Mouse (Mus musculus) cerebellum, adult 18-20 months (tissue): ENCODE results near the gene Fntb.

Experiments used
- DNase-seq, 2 experiments: peaks; one replicate each; pipeline ENCODE4 v3.0.0; 2021

Gene Fntb

DNA sequence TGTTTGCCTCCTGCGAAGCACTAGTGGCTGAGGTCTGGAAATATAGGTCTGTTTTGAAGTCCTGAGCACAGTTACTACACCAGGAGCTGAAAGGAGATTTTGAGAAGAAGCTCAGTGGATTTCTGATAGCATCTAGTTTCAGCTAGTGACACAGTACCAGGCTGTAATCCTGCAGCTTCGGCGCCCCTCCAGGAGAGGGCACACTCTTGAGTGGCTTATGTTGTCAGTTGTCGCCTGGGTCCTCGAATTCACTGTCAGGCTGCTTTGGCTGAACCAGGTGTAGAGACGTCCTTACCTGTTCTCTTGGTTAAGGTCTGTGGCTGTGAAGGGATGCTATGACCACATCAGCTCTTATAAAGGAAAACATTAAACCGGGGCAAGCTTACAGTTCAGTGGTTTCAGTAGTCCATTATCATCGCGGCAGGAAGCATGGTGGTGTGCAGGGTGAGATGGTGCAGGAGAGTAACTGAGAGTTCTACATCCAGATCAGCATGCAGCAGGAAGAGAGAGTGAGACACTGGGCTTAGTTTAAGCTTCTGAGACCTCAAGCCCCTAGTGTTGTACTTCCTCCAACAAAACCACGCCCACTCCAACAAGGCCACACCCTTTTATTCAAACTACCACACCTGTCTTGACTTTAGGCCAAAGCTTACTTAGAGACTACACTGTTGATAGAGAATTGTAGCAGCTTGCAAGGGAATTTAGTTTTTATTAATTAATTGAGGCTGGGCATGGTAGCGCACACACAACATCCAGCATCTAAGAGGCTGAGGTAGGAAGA, 124.2 kb downstream of the Fntb start:
- no peak for DNase-seq

DNA sequence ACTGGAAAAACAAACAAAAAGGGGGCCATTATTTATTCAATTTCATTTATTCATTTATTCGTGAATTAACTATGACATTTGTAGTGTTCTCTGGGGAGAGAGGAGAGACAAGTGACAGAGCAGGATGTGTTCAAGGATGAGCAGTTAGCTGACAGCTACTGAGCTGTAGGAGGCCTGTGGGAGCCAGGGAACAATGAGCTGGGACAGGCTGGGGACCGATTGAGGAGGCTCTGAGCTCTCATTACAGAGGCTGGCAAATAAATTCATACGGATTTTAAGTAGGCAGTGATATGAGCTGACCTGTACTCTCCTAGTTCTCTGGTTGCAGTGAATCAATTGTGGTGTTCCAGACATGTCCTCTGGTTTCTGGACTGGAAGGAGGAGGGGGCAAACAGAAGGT, 125.8 kb downstream of the Fntb start:
- DNase-seq: no peak

DNA sequence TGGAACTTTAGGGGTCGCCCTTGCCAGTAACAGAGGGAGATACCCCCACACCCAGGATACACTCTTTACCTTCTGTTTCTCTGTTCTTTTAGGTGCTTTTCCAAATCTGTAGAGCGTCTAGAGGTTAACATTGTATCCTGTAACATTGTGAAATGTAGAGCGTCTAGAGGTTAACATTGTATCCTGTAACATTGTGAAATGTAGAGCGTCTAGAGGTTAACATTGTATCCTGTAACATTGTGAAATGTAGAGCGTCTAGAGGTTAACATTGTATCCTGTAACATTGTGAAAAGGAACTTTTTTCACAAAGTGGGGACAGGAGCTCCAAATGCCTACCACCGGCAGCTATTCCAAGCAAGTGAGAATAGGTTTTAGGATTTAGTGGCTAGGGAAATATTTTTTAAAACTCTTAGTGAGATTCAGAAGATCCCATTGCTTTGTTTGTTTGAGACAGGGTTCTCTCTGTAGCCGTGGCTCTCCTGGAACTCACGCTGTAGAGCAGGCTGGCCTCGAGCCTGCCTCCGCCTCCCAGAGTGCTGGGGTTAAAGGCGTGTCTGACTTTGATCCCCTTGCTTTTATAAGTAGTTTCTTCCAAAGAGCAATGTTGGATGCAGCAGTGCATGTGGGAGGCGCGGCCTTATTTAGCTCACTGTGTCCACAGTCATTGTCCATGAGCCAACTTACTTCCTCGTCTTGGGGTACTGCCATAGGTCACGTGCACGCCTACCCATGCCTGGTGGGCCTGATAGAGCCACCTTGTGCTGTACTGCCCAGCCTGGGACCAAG, 127.7 kb downstream of the Fntb start:
- no peak for DNase-seq

DNA sequence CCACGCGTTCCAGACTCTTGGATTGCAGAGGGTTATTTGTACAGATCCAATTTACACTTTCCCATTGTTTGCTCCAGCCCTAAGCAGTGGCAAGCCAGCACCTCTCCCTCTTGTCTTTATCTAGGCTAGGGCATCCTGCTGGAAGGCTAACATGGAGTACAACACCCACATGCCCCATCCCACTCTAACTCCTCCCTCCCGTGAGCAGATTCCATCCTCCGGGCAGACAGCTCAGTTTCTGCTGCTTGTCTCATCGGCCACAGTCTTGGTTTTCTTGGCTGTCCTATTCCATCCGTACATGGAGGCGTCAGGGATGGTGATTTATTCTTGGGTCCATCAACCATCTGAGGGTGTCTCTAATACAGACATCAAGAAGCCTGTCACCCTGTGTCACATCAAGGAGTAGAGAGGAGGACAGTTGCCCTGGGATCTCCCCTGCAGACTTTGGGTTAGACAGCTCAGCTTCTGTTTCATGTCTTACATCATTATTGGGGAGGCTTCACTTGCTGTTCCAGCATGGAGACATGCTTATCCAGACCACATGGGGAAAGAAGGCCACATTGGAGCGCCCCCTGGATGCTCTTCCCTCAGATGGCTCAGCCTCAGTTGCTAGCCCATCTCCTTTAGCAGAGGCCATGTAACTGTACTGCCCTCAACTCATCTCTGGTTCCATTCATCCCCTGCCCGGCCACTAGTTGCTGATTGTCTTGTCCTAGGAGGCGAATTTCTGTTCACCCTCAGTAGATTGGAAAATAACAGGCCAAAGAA, 129.6 kb downstream of the Fntb start:
- no peak for DNase-seq

DNA sequence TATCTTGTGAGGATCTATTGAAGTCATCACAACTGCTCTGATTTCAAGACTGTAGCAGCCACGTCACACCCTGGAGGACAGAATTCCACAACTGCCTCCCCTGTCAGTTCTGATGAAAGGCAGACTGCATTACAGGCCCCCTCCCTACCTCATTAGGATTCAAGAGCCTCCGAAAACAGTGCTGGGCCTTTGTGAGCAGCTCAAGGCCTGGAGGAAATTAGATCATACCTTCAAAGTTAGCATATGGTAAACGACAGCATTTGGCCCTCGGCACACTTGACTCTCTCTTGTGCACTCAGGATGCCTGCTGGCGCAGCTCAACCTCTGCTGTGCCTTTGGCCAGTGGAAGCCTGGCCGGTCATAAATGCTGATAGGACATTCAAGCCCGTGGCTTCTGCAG, 130.4 kb downstream of the Fntb start:
- DNase-seq: peak; percentile 72 to 83

DNA sequence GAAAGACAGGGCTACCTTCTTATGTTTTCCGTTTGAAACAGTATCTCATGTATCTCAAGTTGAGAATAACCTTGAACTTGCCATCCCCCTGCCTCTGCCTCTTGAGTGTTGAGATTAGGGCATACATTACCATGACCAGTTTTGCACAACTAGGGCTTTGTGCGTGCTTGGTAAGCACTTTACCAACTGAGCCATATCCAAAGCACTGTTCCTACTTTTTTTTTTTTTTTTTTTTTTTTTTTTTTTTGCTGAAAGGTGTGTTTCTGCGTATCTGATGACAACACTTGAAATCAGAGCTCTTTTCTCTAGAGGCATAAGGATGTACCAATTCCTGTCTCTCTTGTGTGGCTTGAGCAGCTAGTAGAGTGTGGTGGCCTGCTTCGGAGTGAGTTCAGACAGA, 131.2 kb downstream of the Fntb start:
- DNase-seq: no peak

DNA sequence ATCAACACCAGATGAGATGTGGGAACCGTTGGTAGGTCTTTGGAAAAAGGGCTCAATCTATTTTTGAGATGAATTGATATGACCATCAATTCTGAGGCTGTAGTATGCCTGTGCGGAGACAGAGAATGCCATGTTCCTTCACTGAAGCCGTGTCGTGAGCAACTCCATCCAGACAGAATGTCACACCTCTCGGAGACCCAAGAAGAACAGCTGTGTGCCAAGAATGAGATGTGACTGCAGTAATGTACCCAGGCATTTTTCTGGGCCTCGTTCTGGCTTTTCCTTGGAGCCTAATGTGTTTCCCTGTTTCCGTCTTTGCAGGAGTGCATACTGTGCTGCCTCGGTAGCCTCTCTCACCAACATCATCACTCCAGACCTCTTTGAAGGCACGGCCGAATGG, 131.6 kb downstream of the Fntb start:
- DNase-seq: no peak

DNA sequence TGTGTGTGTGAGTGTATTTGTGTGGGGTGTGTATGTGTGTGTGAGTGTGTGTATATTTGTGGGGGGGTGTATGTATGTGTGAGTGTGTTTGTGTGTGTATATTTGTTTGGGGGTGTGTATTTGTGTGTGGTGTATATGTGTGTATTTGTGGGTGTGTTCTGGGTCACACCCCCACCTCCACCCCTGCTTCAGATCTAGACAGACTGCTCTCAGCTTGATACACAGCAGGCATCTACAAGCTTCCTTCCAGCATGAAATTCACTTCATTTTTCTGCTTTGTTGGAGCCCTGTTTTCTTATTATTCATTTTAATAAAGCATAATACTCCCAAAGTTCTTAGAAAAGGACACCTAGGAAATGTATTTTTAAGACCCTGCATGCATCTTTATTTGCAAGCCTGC, 132.8 kb downstream of the Fntb start:
- DNase-seq: peak; percentile 54 to 62

DNA sequence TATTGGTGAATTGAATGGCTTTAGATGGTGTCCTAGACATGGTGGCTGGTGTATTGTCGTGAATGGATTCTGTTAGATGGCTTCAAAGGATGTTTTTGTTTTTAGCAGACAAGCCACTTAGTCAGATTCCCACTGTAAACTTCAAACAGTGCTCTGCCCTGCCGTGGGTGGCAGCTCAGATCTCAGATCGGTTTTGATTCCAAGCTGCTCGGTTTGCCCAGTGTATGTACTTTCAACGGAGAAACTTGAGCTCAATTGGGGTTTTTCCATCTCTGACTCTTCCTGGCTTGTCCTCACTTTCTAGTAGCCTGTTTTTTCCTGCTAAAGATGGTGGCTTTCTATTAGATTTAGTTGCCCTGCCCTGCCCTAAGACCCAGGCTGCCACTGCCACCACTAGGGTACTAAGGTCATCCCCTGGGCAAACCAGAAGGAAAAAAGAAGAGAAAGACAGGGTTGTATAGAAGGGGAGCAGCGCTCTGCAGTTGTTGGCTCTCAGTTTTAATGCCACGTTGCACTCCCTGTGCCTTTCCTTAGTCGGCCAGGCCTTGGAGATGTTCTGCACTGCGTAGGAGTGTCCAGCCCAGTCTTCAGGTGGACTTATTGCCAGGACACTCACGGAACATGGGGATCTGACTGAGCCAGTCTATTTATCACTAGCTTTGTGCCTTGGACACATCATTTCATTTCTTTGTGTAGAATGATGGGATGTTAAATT, 134.0 kb downstream of the Fntb start:
- DNase-seq: no peak

DNA sequence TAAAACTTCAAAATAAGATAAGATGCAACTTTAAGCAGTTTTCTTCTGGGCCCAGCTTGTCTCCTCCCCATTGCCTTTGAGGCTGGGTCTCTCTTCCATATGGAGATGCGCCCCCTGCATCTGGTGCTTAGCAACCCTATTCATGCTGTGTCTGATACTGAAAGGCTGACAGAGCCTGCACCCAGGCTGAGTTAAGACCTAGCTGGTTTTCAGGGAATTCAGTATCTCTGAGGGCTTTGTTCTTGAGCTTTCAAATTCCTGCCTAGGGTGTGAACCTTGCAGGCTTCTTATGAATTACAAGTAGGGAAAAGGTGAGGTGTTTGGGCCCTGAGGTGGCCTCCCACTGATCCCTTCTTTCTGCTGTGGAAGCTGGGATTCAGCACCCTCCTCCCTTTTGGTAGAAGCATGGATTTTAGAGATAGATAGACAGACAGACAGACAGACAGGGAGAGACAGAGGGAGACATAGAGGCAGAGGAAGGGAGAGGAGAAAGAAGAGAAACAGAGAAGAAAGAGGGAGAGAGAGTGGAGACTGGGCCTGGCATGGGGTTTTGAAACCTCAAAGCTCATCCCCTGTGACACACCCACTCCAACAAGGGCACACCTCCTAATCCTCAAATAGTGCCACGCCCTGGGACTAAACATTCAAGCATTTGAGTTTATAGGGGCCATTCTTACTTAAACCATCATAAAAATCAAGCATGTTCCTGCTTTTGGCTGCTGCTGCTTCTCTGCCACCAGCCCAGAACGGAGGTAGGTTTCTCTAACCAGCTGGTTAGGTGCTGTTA, 136.3 kb downstream of the Fntb start:
- no peak for DNase-seq

DNA sequence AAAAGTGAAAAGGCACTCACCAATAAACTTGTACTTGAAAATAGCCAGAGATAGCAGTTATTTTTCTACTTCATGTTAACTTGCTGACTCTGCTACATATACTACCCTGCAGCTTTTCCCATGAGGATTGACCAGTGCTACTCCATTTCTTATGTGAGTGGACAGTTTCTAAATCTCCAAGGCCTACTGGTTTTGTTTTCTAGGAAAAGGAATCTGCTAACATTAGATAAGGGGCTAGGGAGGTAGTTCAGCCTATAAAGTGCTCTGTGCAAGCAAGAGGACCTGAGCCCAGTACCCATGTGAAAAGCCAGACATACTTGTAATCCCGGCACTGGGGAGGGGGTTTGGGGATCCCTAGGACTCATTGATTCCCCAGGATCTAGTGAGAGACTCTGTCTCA, 140.9 kb downstream of the Fntb start:
- DNase-seq: no peak

DNA sequence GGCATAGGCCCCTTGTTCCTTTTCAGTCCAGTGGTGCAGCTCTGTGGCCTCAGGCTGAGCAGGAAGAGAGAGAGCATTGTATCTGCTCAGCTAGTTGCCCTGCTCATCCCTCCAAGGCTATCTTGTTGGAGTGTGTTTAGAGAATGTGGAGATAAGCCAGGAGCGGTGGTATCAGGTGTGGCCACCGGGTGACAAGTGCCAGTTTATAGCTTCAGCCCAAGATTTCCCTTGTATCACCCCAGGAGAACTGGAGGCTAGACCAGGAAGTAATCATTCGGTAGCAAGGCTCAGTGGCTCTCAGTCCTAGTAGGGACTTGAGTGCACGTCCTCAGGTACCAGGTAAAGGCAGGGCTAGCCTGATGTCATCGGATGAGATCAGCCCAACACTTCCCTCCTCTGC, 143.8 kb downstream of the Fntb start:
- no peak for DNase-seq

DNA sequence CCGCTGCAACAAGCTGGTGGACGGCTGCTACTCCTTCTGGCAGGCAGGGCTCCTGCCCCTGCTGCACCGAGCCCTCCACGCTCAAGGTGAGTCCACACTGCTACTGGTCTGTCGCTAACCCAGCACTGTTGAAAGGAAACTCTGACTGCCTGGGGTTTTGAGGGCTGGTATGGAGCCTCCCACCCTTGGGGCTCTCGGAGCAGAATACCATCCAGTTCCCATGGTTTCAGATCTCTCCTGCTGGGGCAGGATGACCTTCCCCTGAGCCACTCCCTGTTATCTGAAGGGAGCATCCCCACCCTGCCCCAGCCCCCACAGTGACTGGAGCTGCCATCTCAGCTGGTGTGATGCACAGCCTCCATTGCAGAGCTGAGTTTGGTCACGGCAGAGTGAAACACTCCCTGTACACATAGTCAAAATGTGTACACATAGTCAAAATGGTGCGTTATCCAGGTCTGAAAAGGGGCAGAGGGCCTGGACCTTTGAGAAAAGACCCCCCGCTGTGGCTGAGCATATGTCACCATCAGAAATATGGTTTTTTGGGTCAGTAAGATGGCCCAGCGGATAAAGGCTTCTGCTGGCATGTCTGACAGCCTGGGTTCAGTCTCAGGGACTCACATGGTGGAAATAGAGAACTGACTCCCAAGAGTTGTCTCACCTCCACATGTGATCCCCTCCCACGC, 145.0 kb downstream of the Fntb start:
- DNase-seq: peak; percentile 75 to 76

DNA sequence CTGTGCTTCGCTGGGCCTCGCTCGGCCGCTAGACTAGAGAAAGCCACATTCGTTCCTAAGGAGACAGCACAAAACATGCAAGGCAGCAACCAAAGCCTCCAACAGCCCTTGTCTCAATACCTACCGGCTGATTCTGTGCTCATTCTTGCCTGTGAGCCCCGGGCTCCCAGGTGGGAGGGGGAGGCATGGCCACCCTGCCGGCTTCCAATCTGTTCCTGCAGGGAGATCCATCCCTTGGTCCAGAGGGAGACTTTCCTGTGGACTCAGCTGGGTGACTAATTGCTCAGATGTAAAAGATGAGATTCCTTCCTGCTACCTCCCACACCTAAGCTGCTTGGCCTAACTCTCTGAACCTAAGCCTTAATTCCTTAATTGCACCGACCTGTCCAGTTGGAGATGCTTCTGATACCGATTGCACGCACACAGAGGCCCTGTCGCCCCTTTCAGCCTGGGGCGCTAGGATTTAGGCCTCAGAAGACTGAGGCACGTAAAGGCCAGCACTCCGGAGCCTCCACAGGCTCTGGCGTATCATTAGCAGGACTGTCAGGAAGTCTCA, 145.9 kb downstream of the Fntb start:
- peak; percentile 89 to 92 for DNase-seq

DNA sequence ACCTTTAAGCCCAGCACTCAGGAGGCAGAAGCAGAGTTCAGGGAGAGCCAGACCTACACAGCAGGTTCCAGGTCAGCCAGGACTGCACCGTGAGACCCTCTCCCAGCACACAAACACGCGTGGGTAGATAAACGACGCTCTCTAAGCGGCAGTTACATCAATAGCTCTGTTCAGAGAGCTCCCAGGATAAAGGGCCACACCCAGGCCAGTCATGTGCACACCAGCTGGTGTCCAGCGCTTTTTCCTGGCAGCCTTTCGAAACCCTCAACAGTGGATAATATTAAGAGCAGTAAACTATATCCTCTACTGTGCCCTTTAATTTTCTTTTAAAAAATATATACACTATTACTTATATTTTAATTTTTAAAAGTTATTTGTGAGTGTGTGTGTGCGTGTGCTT, 146.8 kb downstream of the Fntb start:
- DNase-seq: no peak

DNA sequence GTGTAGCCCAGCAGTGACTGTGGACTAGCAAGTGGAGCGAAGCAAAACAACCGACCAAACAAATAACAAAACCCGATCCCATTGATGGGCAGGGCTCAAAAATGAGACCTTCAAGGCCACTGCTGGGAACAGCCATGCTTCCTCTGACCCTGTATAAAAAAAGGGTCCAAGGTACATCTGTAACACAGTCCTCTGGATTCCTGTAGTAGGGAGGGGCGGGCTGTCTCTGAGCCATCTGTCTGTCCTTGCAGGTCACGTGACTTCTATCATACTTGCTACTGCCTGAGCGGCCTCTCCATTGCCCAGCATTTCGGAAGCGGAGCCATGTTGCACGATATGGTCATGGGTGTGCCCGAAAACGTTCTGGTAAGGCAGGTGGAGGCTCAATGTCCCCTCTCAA, 150.8 kb downstream of the Fntb start:
- no peak for DNase-seq

DNA sequence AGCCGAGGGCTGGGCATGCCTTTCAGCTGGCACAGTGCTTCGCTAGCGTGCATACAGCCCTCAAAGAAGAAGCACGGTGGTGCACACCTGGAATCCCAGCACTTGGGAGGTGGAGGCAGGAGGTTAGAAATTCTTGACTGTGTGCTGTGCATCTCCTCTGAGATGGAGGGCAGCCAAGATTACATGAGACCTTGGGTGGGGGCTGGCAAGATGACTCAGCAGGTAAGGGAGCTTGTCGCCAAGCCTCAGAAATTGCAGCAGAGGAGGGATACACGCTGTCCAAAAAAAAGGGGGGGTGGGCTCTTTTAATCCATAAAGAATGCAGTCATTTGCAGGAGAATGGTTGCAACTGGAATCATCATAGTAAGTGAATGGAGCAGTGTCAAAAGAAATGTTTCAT, 152.7 kb downstream of the Fntb start:
- no peak for DNase-seq

DNA sequence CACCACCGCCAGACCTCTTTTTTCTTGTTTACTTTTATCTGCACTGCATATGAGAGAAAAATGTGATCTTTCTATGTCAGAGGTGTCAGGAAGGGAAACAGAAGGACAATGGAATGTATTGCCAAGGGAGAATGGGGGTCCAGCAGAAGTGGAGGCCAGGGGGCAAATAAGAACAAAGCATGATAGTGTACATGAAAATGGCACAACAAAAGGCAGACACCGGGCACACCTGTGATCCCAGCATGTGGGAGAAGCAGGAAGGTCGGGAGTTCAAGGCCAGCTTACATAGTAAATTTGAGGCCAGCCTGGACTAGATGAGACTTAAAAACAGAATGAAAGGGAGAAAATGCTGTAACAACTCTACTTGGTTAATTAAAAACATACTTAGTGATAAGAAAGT, 153.5 kb downstream of the Fntb start:
- no peak for DNase-seq

DNA sequence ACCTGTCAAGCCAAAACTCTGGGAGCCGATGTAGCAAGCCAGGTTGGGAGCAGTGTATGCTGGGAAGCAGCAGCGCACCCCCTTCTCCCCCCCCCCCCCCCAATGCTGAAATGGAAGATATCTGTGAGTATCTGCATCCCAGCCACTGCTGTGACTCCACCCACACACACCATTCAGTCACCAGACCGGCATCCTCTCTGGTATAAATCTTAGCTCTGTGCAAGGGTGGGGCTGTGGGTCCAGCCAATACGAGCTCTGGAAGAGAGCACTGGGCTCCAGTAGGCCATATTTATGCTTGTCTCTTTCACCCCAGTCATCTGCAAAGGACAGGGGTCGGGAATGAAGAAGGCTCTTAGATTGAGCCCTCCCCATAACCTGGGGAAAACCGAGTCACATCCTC, 155.0 kb downstream of the Fntb start:
- DNase-seq: no peak

DNA sequence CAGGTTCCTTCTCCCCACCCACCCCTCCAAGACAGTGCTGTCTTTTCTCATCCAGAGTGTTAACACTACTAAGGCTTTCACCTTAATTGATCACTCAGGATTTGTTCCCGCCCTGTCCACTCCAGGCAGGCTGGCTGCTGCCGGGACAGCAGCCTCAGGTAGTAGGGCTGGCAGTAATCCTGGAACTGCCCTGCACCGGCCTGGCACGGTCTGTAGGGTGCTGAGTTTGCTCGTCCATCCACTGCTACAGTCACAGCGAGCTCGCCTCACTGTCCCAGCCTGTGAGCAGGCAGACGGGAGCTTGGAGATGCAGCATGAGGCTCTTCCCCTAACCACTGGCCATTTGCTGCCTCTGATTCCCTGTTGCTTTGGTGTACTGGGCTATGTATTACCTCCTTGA, 155.6 kb downstream of the Fntb start:
- DNase-seq: peak in 1 of 2 experiments; percentile 60

DNA sequence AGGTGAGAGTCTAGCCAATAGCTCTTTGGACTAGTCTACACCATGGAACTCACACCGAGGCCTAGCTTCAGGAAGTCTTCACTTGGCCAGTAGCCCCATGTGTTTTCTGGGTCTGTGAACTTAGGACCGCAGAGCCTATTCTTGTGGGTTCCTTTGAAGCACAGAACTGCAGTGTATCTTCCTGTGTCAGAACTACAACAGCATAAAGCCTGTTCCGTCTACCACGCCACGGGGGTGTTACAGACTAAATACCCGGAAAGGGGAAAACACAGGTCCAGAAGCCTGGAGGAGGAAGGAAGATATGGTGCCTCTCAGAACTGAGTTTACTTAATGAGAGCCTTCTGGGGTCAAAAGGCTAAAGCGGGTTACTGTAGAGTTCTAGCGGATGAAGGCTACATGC, 157.7 kb downstream of the Fntb start:
- no peak for DNase-seq
